Mouse (Mus musculus) midbrain, postnatal 0 days (tissue): Measurements from ENCODE around the gene Epo. TPM values are rescaled to one million over a fixed set of nuclear protein-coding genes. Genes with fewer than 3 reads are reported as not detected.

Source experiments
- ATAC-seq: fragments of 200-750 bp; cut with Nextera tagmentation; 2 replicates; pipeline ENCODE4 v1.8.0; 2017; ENCODE audit warnings: moderate number of reproducible peaks, mild to moderate bottlenecking, moderate TSS enrichment, moderate library complexity; ENCODE audit not compliant: low FRiP score
- DNase-seq: peaks from one replicate; pipeline ENCODE4 v3.0.0-alpha.2; 2015; ENCODE audit warnings: low spot score
- H3K27ac ChIP-seq: fragments of 300-500 bp; sonication (generic); 2 replicates; pipeline ENCODE4 v1.5.1; 2014; ENCODE audit warnings: low read depth, mild to moderate bottlenecking, low read length, mixed read lengths
- H3K27me3 ChIP-seq: fragments of 300-500 bp; sonication (generic); 2 replicates; pipeline ENCODE4 v1.6.1; 2014; ENCODE audit warnings: low read length, control low read depth, mixed read lengths; ENCODE audit not compliant: insufficient read depth
- H3K36me3 ChIP-seq: fragments of 300-500 bp; sonication (generic); 2 replicates; pipeline ENCODE4 v1.6.1; 2014; ENCODE audit warnings: low read length, control low read depth, mixed read lengths; ENCODE audit not compliant: insufficient read depth
- H3K4me1 ChIP-seq: fragments of 300-500 bp; sonication (generic); 2 replicates; pipeline ENCODE4 v1.6.1; 2014; ENCODE audit warnings: mild to moderate bottlenecking, control low read depth, antibody characterized with exemption, low read length, mixed read lengths; ENCODE audit not compliant: insufficient read depth
- H3K4me2 ChIP-seq: fragments of 300-500 bp; sonication (generic); 2 replicates; pipeline ENCODE4 v1.6.1; 2014; ENCODE audit warnings: low read depth, mild to moderate bottlenecking, low read length, mixed read lengths; ENCODE audit not compliant: poor library complexity, severe bottlenecking
- H3K4me3 ChIP-seq: fragments of 300-500 bp; sonication (generic); 2 replicates; pipeline ENCODE4 v1.5.1; 2014; ENCODE audit warnings: low read depth, mild to moderate bottlenecking, low read length, moderate library complexity
- H3K9ac ChIP-seq: fragments of 300-500 bp; sonication (generic); replicated peaks from 2 replicates; pipeline ENCODE4 v1.6.1; 2014; ENCODE audit warnings: mild to moderate bottlenecking, low read length, moderate library complexity, mixed read lengths; ENCODE audit not compliant: poor library complexity, severe bottlenecking
- H3K9me3 ChIP-seq: fragments of 300-500 bp; sonication (generic); 2 replicates; pipeline ENCODE4 v1.6.1; 2016; ENCODE audit warnings: low read length, control low read depth
- CTCF ChIP-seq: IDR thresholded peaks from 2 replicates; pipeline ENCODE4 v1.5.1; 2016; ENCODE audit warnings: antibody characterized with exemption, mild to moderate bottlenecking
- WGBS: fragments of 180-500 bp; shearing (Covaris S2); extraction: QIAGEN DNeasy Blood & Tissue Kit; methylation state at CpG from one replicate; pipeline ENCODE4 v1.1.7; 2014; 5-methylcytosine and 5-hydroxymethylcytosine counted together
- polyA plus RNA-seq: library from polyadenylated mRNA; unstranded; fragments of >200 nt; fragmentation: Nextera tagmentation; extraction: Ambion mirVana; gene quantifications from 2 replicates; pipeline ENCODE4 v1.2.1, GENCODE M21; 2015
- total RNA-seq: library from RNA; depleted of rRNA; stranded (reverse); fragments of >200 nt; gene quantifications from 2 replicates; pipeline ENCODE4 v1.2.3, GENCODE M21; 2014

Gene Epo
- total and polyA plus RNA-seq, 2 experiments from 2014 or later: not detected

- H3K4me3 ChIP-seq: no peak overlapping the region
- no peak overlapping the region for H3K27ac ChIP-seq
- no peaks in the 10 kb centered on the region for H3K36me3 ChIP-seq
- no peaks in the 10 kb centered on the region for H3K4me1 ChIP-seq
- no peaks in the 10 kb centered on the region for H3K27me3 ChIP-seq
- no peak overlapping the region for H3K4me2 ChIP-seq
- ATAC-seq (no peak), DNase-seq (no peak)
- TF ChIP-seq CTCF: no peak
- no peaks in the 10 kb centered on the region for H3K9me3 ChIP-seq
- 64% methylated on average over 5 of the region's 5 CpGs for WGBS
- H3K9ac ChIP-seq: no peak overlapping the region
These were observed 60.7 kb downstream of the Epo start for GRCm38 (mm10) chr5:137472252-137472904.

- Histone ChIP-seq H3K9me3 (no peaks in the 10 kb centered on the region), H3K9ac (no peak overlapping the region), H3K36me3 (no peaks in the 10 kb centered on the region), H3K4me3 (no peak overlapping the region), H3K27ac (no peak overlapping the region), H3K27me3 (no peaks in the 10 kb centered on the region), H3K4me2 (no peak overlapping the region), H3K4me1 (no peaks in the 10 kb centered on the region)
- no peak for TF ChIP-seq CTCF
- ATAC-seq (no peak), DNase-seq (no peak)
- 94% methylated on average over 6 of the region's 6 CpGs for whole genome bisulfite sequencing
These were observed 66.1 kb downstream of the Epo start for GRCm38 (mm10) chr5:137466946-137467345.

GRCm38 (mm10) chr5:137465049-137465448, 68.0 kb downstream of the Epo start:
- DNase-seq (peak; percentile 53), ATAC-seq (no peak)
- Histone ChIP-seq H3K27me3 (no peaks in the 10 kb centered on the region), H3K27ac (no peak overlapping the region), H3K9ac (no peak overlapping the region), H3K4me2 (no peak overlapping the region), H3K4me1 (no peaks in the 10 kb centered on the region), H3K36me3 (no peaks in the 10 kb centered on the region), H3K9me3 (no peaks in the 10 kb centered on the region), H3K4me3 (no peak overlapping the region)
- 53% methylated on average over 3 of the region's 3 CpGs for WGBS
- peak; percentile 68 for TF ChIP-seq CTCF

GRCm38 (mm10) chr5:137455866-137456591, 77.0 kb downstream of the Epo start:
- Histone ChIP-seq H3K9ac (no peak overlapping the region), H3K4me1 (no peaks in the 10 kb centered on the region), H3K4me3 (no peak overlapping the region), H3K4me2 (no peak overlapping the region), H3K27me3 (no peaks in the 10 kb centered on the region), H3K27ac (no peak overlapping the region), H3K36me3 (no peaks in the 10 kb centered on the region), H3K9me3 (no peaks in the 10 kb centered on the region)
- WGBS: 73% methylated on average over 7 of the region's 7 CpGs
- DNase-seq: no peak
- no peak for TF ChIP-seq CTCF
- ATAC-seq: no peak

GRCm38 (mm10) chr5:137455206-137455605, 77.8 kb downstream of the Epo start:
- H3K4me1 ChIP-seq: no peaks in the 10 kb centered on the region
- 84% methylated on average over 6 of the region's 6 CpGs for WGBS
- no peak for TF ChIP-seq CTCF
- no peak overlapping the region for H3K27ac ChIP-seq
- ATAC-seq (no peak), DNase-seq (no peak)
- no peaks in the 10 kb centered on the region for H3K9me3 ChIP-seq
- no peaks in the 10 kb centered on the region for H3K27me3 ChIP-seq
- H3K9ac ChIP-seq: no peak overlapping the region
- no peaks in the 10 kb centered on the region for H3K36me3 ChIP-seq
- H3K4me3 ChIP-seq: no peak overlapping the region
- no peak overlapping the region for H3K4me2 ChIP-seq

- Histone ChIP-seq H3K27ac (no peak overlapping the region), H3K4me2 (no peak overlapping the region), H3K4me3 (no peak overlapping the region), H3K9ac (no peak overlapping the region), H3K27me3 (no peaks in the 10 kb centered on the region), H3K9me3 (no peaks in the 10 kb centered on the region), H3K4me1 (no peaks in the 10 kb centered on the region), H3K36me3 (no peaks in the 10 kb centered on the region)
- DNase-seq (no peak), ATAC-seq (no peak)
- no peak for TF ChIP-seq CTCF
These were observed 87.5 kb downstream of the Epo start for GRCm38 (mm10) chr5:137445536-137445935.
